8 mouse cellular contexts compared by ENCODE assay signal in genomic region chr4:101264741-101265513, GRCm38 (mm10). TPM values are rescaled to one million over a fixed set of nuclear protein-coding genes. Genes with fewer than 3 reads are reported as not detected.
DNase-seq lines count a peak whose midpoint lies in the region; ATAC-seq and TF ChIP-seq lines count a peak whose summit lies in the region.

Gene Jak1 (minus strand): TSS chr4:101265282.

- H3K4me1 ChIP-seq in embryonic facial prominence, embryonic 13.5 days: peaks cover 6% of the 10 kb centered on the region
- H3K4me1 ChIP-seq in kidney, adult 2 months (ENCODE audit: control insufficient read depth, insufficient read depth, low read length): peaks cover 21% of the 10 kb centered on the region; the same call in 1 of the 2 replicates
- peaks cover 10% of the 10 kb centered on the region; the same call in 1 of the 2 replicates for H3K4me1 ChIP-seq in limb, embryonic 12.5 days (replicated peaks)
- H3K4me1 ChIP-seq in midbrain, embryonic 15.5 days: peaks cover 10% of the 10 kb centered on the region
- peaks cover 21% of the 10 kb centered on the region for H3K4me1 ChIP-seq in spleen, adult 2 months (ENCODE audit: control insufficient read depth, insufficient read depth, insufficient read length)

- DNase-seq in 3134 (ENCODE audit: extremely low read depth, insufficient read length, low spot score): peak; percentile 95
- peak; percentile 99 for DNase-seq in adrenal gland, postnatal 36 days
- DNase-seq in heart, adult 18-20 months: peak; percentile 99
- peak; percentile 99 for DNase-seq in kidney, adult 2 months
- DNase-seq in spleen, adult 2 months (ENCODE audit: low read depth in 1 of 2, low spot score in 2 of 2): peak; percentile 95 to 98

- H3K9ac ChIP-seq in embryonic facial prominence, embryonic 13.5 days: peak within 1 kb of the TSS; percentile 88
- peak within 1 kb of the TSS; percentile 89 for H3K9ac ChIP-seq in limb, embryonic 12.5 days (replicated peaks)
- H3K9ac ChIP-seq in midbrain, embryonic 15.5 days: peak within 1 kb of the TSS; percentile 92

- peak within 1 kb of the TSS; percentile 80 for H3K4me3 ChIP-seq in embryonic facial prominence, embryonic 13.5 days
- H3K4me3 ChIP-seq in kidney, adult 2 months (ENCODE audit: insufficient read depth, low read depth, low read length): peak within 1 kb of the TSS; percentile 95
- H3K4me3 ChIP-seq in limb, embryonic 12.5 days (replicated peaks): peak within 1 kb of the TSS; percentile 97
- peak within 1 kb of the TSS; percentile 98 for H3K4me3 ChIP-seq in midbrain, embryonic 15.5 days
- peak within 1 kb of the TSS; percentile 100 for H3K4me3 ChIP-seq in spleen, adult 2 months (ENCODE audit: extremely low read depth, insufficient read depth, insufficient read length)

- H3K4me2 ChIP-seq in embryonic facial prominence, embryonic 13.5 days: peak within 1 kb of the TSS; percentile 80
- peak within 1 kb of the TSS; percentile 83 for H3K4me2 ChIP-seq in limb, embryonic 12.5 days
- peak within 1 kb of the TSS; percentile 66 for H3K4me2 ChIP-seq in midbrain, embryonic 15.5 days

- TF ChIP-seq CTCF in kidney, adult 2 months (conservative IDR thresholded peaks at IDR 0.05; ENCODE audit: insufficient read depth, insufficient read length, low read depth, low read length): no peak
- no peak for TF ChIP-seq CTCF in spleen, adult 2 months (IDR thresholded peaks at IDR 0.05; ENCODE audit: extremely low read depth, insufficient read depth, insufficient read length, insufficient replicate concordance)

- WGBS in embryonic facial prominence, embryonic 13.5 days: under 1% methylated on average over 81 of the region's 84 CpGs
- under 1% methylated on average over 84 of the region's 84 CpGs for WGBS in kidney, adult 2 months
- under 1% methylated on average over 75 of the region's 84 CpGs for WGBS in limb, embryonic 12.5 days
- WGBS in midbrain, embryonic 15.5 days: 1% methylated on average over 82 of the region's 84 CpGs
- under 1% methylated on average over 84 of the region's 84 CpGs for WGBS in spleen, adult 2 months

- H3K36me3 ChIP-seq in embryonic facial prominence, embryonic 13.5 days: no peaks in the 10 kb centered on the region
- H3K36me3 ChIP-seq in kidney, adult 2 months (ENCODE audit: control insufficient read depth, insufficient read depth, low read length): no peaks in the 10 kb centered on the region
- no peaks in the 10 kb centered on the region for H3K36me3 ChIP-seq in limb, embryonic 12.5 days
- H3K36me3 ChIP-seq in midbrain, embryonic 15.5 days (replicated peaks): no peaks in the 10 kb centered on the region
- no peaks in the 10 kb centered on the region for H3K36me3 ChIP-seq in spleen, adult 2 months (ENCODE audit: control insufficient read depth, insufficient read depth, low read length)

- peak within 1 kb of the TSS; percentile 74 for H3K27ac ChIP-seq in embryonic facial prominence, embryonic 13.5 days
- peak within 1 kb of the TSS; percentile 97 for H3K27ac ChIP-seq in kidney, adult 2 months (ENCODE audit: insufficient read depth, low read depth, low read length)
- H3K27ac ChIP-seq in limb, embryonic 12.5 days: peak within 1 kb of the TSS; percentile 91
- H3K27ac ChIP-seq in midbrain, embryonic 15.5 days: peak within 1 kb of the TSS; percentile 79
- H3K27ac ChIP-seq in spleen, adult 2 months (ENCODE audit: insufficient read depth, low read length): peak within 1 kb of the TSS; percentile 99

- no peaks in the 10 kb centered on the region for H3K27me3 ChIP-seq in embryonic facial prominence, embryonic 13.5 days
- no peaks in the 10 kb centered on the region for H3K27me3 ChIP-seq in kidney, adult 2 months (replicated peaks; ENCODE audit: control insufficient read depth, insufficient read depth, low read length)
- no peaks in the 10 kb centered on the region for H3K27me3 ChIP-seq in limb, embryonic 12.5 days
- H3K27me3 ChIP-seq in midbrain, embryonic 15.5 days (replicated peaks): no peaks in the 10 kb centered on the region
- peaks cover 2% of the 10 kb centered on the region; the same call in 1 of the 2 replicates for H3K27me3 ChIP-seq in spleen, adult 2 months (ENCODE audit: control insufficient read depth, insufficient read depth, low read length)

- TF ChIP-seq POLR2A in kidney, adult 2 months (IDR thresholded peaks at IDR 0.05; ENCODE audit: low read depth, low read length): peak; percentile 94
- peak; percentile 98 for TF ChIP-seq POLR2A in spleen, adult 2 months (IDR thresholded peaks at IDR 0.05; ENCODE audit: low read depth, low read length)

- H3K9me3 ChIP-seq in embryonic facial prominence, embryonic 13.5 days: no peaks in the 10 kb centered on the region
- H3K9me3 ChIP-seq in limb, embryonic 12.5 days: no peaks in the 10 kb centered on the region
- no peaks in the 10 kb centered on the region for H3K9me3 ChIP-seq in midbrain, embryonic 15.5 days

- ATAC-seq in embryonic facial prominence, embryonic 13.5 days (ENCODE audit: insufficient number of reproducible peaks, insufficient read depth, low FRiP score, low TSS enrichment, low read depth): peak; percentile 98
- peak; percentile 99 for ATAC-seq in limb, embryonic 12.5 days (ENCODE audit: insufficient number of reproducible peaks, insufficient read depth, low FRiP score, low TSS enrichment, low read depth)
- ATAC-seq in midbrain, embryonic 15.5 days (replicated peaks): peak; percentile 99

RNA-seq across cellular contexts. Expression of gene Jak1, which starts in this region (rescaled TPM):
- 100 to 1,000 TPM; 137 TPM for total RNA-seq in adrenal gland, postnatal 36 days (2021)
- 72.2 and 83.4 TPM in 2 replicates for polyA plus RNA-seq in embryonic facial prominence, embryonic 13.5 days (2015; fragmentation: Nextera tagmentation; extraction: Ambion mirVana)
- total RNA-seq in heart, adult 18-20 months (2021): 100 to 1,000 TPM in 1 of 2 experiments, 10 to 100 TPM in 1; 91.2 to 102 TPM
- 38.5 and 46.5 TPM in 2 replicates for polyA plus RNA-seq in kidney, adult 2 months (2012; rRNA removed)
- 70.3 and 72.6 TPM in 2 replicates for polyA plus RNA-seq in limb, embryonic 12.5 days (2016; fragmentation: Nextera tagmentation; extraction: Ambion mirVana)
- 71.5 and 73.0 TPM in 2 replicates for polyA plus RNA-seq in midbrain, embryonic 15.5 days (2015; fragmentation: Nextera tagmentation; extraction: Ambion mirVana)
- 63.9 and 69.0 TPM in 2 replicates for polyA plus RNA-seq in spleen, adult 2 months (2012; rRNA removed)

Comparison
In these comparisons a context has a peak if more than half of its experiments do, and no peak if none do; other contexts are left out.
1. Peak in every context shown above with its lines: DNase-seq, ATAC-seq, H3K4me3 ChIP-seq and H3K27ac ChIP-seq.